Mouse (Mus musculus) lung, postnatal 0 days (tissue): ENCODE measurements at regions not wholly inside any gene's neighbourhood (a gene's known extent, or its start where the extent isn't known, plus 50 kb on each side); places are given as distances from the start of the nearest gene placed in this dataset.
A peak's percentile ranks its signal among the peaks of the same experiment; 100 is the strongest.

Source experiments
- ATAC-seq: fragments of 200-750 bp; cut with Nextera tagmentation; 2 replicates; pipeline ENCODE4 v1.8.0; 2017; ENCODE audit warnings: moderate library complexity
- DNase-seq: peaks from one replicate; pipeline ENCODE4 v3.0.0-alpha.2; 2016; ENCODE audit warnings: low spot score
- H3K27ac ChIP-seq: fragments of 300-500 bp; sonication (generic); 2 replicates; pipeline ENCODE4 v1.5.1; 2014; ENCODE audit warnings: antibody characterized with exemption, mild to moderate bottlenecking, low read length, mixed read lengths
- H3K27me3 ChIP-seq: fragments of 300-500 bp; sonication (generic); replicated peaks from 2 replicates; pipeline ENCODE4 v1.6.1; 2014; ENCODE audit warnings: low read length, mixed read lengths; ENCODE audit not compliant: insufficient read depth
- H3K36me3 ChIP-seq: fragments of 300-500 bp; sonication (generic); 2 replicates; pipeline ENCODE4 v1.6.1; 2014; ENCODE audit warnings: low read length, mixed read lengths; ENCODE audit not compliant: insufficient read depth
- H3K4me1 ChIP-seq: fragments of 300-500 bp; sonication (generic); 2 replicates; pipeline ENCODE4 v1.6.1; 2014; ENCODE audit warnings: antibody characterized with exemption, low read depth, low read length, mixed read lengths; ENCODE audit not compliant: insufficient read depth
- H3K4me2 ChIP-seq: fragments of 300-500 bp; sonication (generic); replicated peaks from 2 replicates; pipeline ENCODE4 v1.6.1; 2014; ENCODE audit warnings: low read depth, mild to moderate bottlenecking, low read length, moderate library complexity, mixed read lengths
- H3K4me3 ChIP-seq: fragments of 300-500 bp; sonication (generic); 2 replicates; pipeline ENCODE4 v1.5.1; 2014; ENCODE audit warnings: low read depth, low read length
- H3K9ac ChIP-seq: fragments of 300-500 bp; sonication (generic); replicated peaks from 2 replicates; pipeline ENCODE4 v1.6.1; 2014; ENCODE audit warnings: low read depth, mild to moderate bottlenecking
- H3K9me3 ChIP-seq: fragments of 300-500 bp; sonication (generic); 2 replicates; pipeline ENCODE4 v1.6.1; 2016; ENCODE audit warnings: low read length, mixed read lengths
- CTCF ChIP-seq: IDR thresholded peaks from 2 replicates; pipeline ENCODE4 v1.5.1; 2016; ENCODE audit warnings: antibody characterized with exemption, mild to moderate bottlenecking
- EP300 ChIP-seq: IDR thresholded peaks from 2 replicates; pipeline ENCODE4 v1.6.1; 2016; ENCODE audit warnings: antibody characterized with exemption, mild to moderate bottlenecking, control low read depth
- WGBS: fragments of 180-500 bp; shearing (Covaris S2); extraction: QIAGEN DNeasy Blood & Tissue Kit; methylation state at CpG from one replicate; pipeline ENCODE4 v1.1.7; 2014; 5-methylcytosine and 5-hydroxymethylcytosine counted together

- Histone ChIP-seq H3K4me1 (no peaks in the 10 kb centered on the region), H3K4me3 (no peak overlapping the region), H3K27ac (no peak overlapping the region), H3K4me2 (no peak overlapping the region), H3K9ac (no peak overlapping the region), H3K9me3 (no peaks in the 10 kb centered on the region), H3K27me3 (no peaks in the 10 kb centered on the region), H3K36me3 (no peaks in the 10 kb centered on the region)
- ATAC-seq (no peak), DNase-seq (no peak)
- WGBS = 54% methylated on average over 3 of the region's 3 CpGs
- TF ChIP-seq EP300 = no peak
- TF ChIP-seq CTCF = no peak
Measured at GRCm38 (mm10) chr12:35667705-35668104, 132.9 kb upstream of the Ahr start.

DNA sequence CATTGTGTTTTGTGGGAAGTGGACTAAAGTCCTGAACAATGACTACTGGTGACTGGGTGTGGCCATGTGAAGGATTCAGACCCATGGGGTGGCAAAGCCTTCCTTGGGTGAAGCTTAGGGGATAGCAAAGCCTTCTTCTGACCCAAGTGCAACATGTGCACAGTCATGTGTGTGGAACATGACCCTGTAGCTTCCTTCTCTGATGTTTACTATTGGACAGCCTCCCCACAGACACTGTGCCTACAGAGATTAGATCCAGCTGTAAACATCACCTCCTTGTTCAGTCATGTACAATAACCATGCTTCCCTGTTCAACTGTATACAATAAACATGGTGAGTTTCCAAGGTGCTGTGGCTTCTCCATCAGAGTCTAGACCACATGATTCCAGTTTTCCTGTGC lies 132.4 kb upstream of the Ahr start:
- no peaks in the 10 kb centered on the region for H3K27me3 ChIP-seq
- H3K36me3 ChIP-seq = no peaks in the 10 kb centered on the region
- H3K4me3 ChIP-seq = no peak overlapping the region
- H3K4me2 ChIP-seq = no peak overlapping the region
- TF ChIP-seq CTCF = no peak
- peak; percentile 25; the same call in 1 of the 2 replicates for TF ChIP-seq EP300
- no peaks in the 10 kb centered on the region for H3K9me3 ChIP-seq
- no peak overlapping the region for H3K27ac ChIP-seq
- H3K4me1 ChIP-seq = no peaks in the 10 kb centered on the region
- no peak overlapping the region for H3K9ac ChIP-seq
- DNase-seq (no peak), ATAC-seq (peak; percentile 38; the same call in 1 of the 2 replicates)

GRCm38 (mm10) chr12:35666062-35666461 lies 131.2 kb upstream of the Ahr start:
- H3K9ac ChIP-seq = no peak overlapping the region
- H3K27ac ChIP-seq = no peak overlapping the region
- DNase-seq (peak; percentile 24), ATAC-seq (peak; percentile 71)
- no peaks in the 10 kb centered on the region for H3K27me3 ChIP-seq
- H3K4me3 ChIP-seq = no peak overlapping the region
- no peaks in the 10 kb centered on the region for H3K9me3 ChIP-seq
- no peak overlapping the region for H3K4me2 ChIP-seq
- TF ChIP-seq CTCF (no peak), EP300 (peak; percentile 79)
- H3K36me3 ChIP-seq = no peaks in the 10 kb centered on the region
- no peaks in the 10 kb centered on the region for H3K4me1 ChIP-seq
- 61% methylated on average over 2 of the region's 2 CpGs for WGBS

GRCm38 (mm10) chr12:35663062-35663461 lies 128.2 kb upstream of the Ahr start:
- Histone ChIP-seq H3K9me3 (no peaks in the 10 kb centered on the region), H3K27ac (no peak overlapping the region), H3K27me3 (no peaks in the 10 kb centered on the region), H3K4me3 (no peak overlapping the region), H3K9ac (no peak overlapping the region), H3K4me2 (no peak overlapping the region), H3K4me1 (no peaks in the 10 kb centered on the region), H3K36me3 (no peaks in the 10 kb centered on the region)
- ATAC-seq (no peak), DNase-seq (no peak)
- 86% methylated on average over 1 of the region's 1 CpGs for WGBS
- TF ChIP-seq EP300 (no peak), CTCF (no peak)

DNA sequence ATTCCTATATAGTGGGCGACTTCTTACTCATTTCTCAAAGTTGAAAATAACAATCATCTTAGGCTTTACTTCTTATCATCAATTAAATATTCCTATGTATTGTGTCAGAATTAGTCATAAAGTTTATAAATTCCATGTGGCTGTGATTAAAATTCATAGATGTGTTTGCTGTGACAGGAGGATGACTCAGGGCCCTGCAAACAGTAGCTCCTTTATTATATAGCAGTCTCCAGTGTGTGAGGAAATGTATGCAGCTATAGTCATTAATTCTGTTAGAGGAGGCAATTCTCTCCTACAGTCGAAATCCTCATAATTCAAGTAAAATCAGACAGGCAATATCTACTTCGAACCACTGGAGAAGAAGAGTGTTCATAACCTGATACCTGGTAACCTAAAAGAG lies 121.7 kb upstream of the Ahr start:
- no peak overlapping the region for H3K4me3 ChIP-seq
- H3K9me3 ChIP-seq = no peaks in the 10 kb centered on the region
- no peaks in the 10 kb centered on the region for H3K27me3 ChIP-seq
- H3K36me3 ChIP-seq = no peaks in the 10 kb centered on the region
- H3K9ac ChIP-seq = no peak overlapping the region
- H3K4me2 ChIP-seq = no peak overlapping the region
- no peak for TF ChIP-seq EP300
- TF ChIP-seq CTCF = no peak
- 81% methylated on average over 3 of the region's 3 CpGs for WGBS
- H3K27ac ChIP-seq = no peak overlapping the region
- ATAC-seq (no peak), DNase-seq (no peak)
- H3K4me1 ChIP-seq = no peaks in the 10 kb centered on the region

DNA sequence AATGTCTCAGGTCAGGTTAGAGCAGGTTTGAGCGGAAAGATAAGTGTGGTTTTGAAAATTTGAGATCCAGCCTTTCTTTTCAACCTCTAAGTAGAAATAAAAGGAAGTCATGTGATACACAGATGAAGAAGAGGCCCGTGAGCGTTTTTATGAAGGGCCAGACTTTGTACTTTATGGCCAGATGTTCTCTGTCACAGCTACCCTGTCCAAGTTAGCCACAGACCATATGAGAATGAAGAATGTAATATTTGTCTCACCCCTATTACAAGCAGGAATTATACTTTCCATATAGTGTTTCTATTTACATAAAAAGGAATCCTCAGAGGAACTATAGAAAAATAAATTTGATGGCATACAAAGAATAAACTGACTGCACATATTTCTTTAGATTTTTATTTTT lies 114.9 kb upstream of the Ahr start:
- ATAC-seq (no peak), DNase-seq (no peak)
- WGBS = 58% methylated on average over 3 of the region's 3 CpGs
- Histone ChIP-seq H3K27me3 (no peaks in the 10 kb centered on the region), H3K36me3 (no peaks in the 10 kb centered on the region), H3K4me1 (no peaks in the 10 kb centered on the region), H3K9me3 (no peaks in the 10 kb centered on the region), H3K4me2 (no peak overlapping the region), H3K27ac (no peak overlapping the region), H3K4me3 (no peak overlapping the region), H3K9ac (no peak overlapping the region)
- TF ChIP-seq EP300 (no peak), CTCF (no peak)

- Histone ChIP-seq H3K9me3 (no peaks in the 10 kb centered on the region), H3K36me3 (no peaks in the 10 kb centered on the region), H3K9ac (no peak overlapping the region), H3K4me3 (no peak overlapping the region), H3K4me1 (no peaks in the 10 kb centered on the region), H3K27me3 (no peaks in the 10 kb centered on the region), H3K27ac (no peak overlapping the region), H3K4me2 (no peak overlapping the region)
- no peak for ATAC-seq
- TF ChIP-seq EP300 (no peak), CTCF (no peak)
- DNase-seq = no peak
Measured at GRCm38 (mm10) chr12:35642473-35642872, 107.6 kb upstream of the Ahr start.
